Mouse (Mus musculus) lung, postnatal 0 days (tissue): ENCODE measurements around the gene Dirc2.

Experiments
- CTCF ChIP-seq: IDR thresholded peaks from 2 replicates; pipeline ENCODE4 v1.5.1; 2016; ENCODE audit warnings: antibody characterized with exemption, mild to moderate bottlenecking
- EP300 ChIP-seq: IDR thresholded peaks from 2 replicates; pipeline ENCODE4 v1.6.1; 2016; ENCODE audit warnings: antibody characterized with exemption, mild to moderate bottlenecking, control low read depth

- TF ChIP-seq CTCF (no peak), EP300 (no peak)
Observed at GRCm38 (mm10) chr16:35768785-35769642, at the start of gene Dirc2.
